Mouse (Mus musculus): ENCODE measurements around the gene Atp2a1.

DNA sequence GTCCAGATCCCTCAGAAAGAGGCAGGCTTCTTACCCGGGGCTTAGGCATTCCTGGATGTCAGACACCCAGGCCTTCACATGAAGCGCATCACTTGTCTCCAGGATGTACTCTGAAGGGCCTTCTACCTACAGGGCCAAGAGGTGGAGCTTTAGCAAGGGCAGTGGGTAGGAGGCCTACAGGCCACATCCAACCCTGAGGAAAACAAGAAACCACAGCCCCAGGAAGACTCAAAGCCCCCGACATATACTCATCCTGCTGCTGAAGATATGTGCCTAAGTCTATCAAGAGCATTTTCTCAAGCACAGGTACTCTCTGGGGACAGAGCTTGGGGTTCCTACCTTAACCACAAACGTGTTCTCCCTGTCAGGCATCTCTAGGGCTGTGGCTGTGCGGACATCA is 8.5 kb upstream of the Atp2a1 start:
- TF ChIP-seq POLR2A (IDR thresholded peaks at IDR 0.05; ENCODE audit: borderline replicate concordance, low read depth, low read length) (no peak), CTCF (IDR thresholded peaks at IDR 0.05; ENCODE audit: low read depth, low read length) (no peak)
